Mouse (Mus musculus) CH12.LX (cell line): ENCODE results near the gene Galr2.

Source experiments
- CTCF ChIP-seq, 2 experiments: IDR thresholded peaks in 1 of 2; conservative IDR thresholded peaks in 1 of 2; 2 replicates each; pipeline ENCODE4 v1.5.1; 2011 to 2012; ENCODE audit warnings: low read depth in 2 of 2, low read length in 2 of 2, improper control_type of control experiment in 1 of 2, inconsistent platforms in 1 of 2, mild to moderate bottlenecking in 1 of 2, moderate library complexity in 1 of 2
- EP300 ChIP-seq: IDR thresholded peaks from 2 replicates; pipeline ENCODE4 v1.6.1; 2011; ENCODE audit warnings: low read length, improper control_type of control experiment
- MAFK ChIP-seq: IDR thresholded peaks from 2 replicates; pipeline ENCODE4 v1.6.1; 2011; ENCODE audit warnings: low read length, improper control_type of control experiment; ENCODE audit not compliant: insufficient replicate concordance
- MXI1 ChIP-seq: IDR thresholded peaks from 2 replicates; pipeline ENCODE4 v1.6.1; 2011; ENCODE audit warnings: mild to moderate bottlenecking, low read depth, low read length, improper control_type of control experiment
- POLR2A ChIP-seq: IDR thresholded peaks from 2 replicates; pipeline ENCODE4 v1.6.1; 2011; ENCODE audit warnings: low read depth, mild to moderate bottlenecking, improper control_type of control experiment, low read length
- USF1 ChIP-seq: IDR thresholded peaks from 2 replicates; pipeline ENCODE4 v1.6.1; 2014; ENCODE audit warnings: low read depth, mild to moderate bottlenecking, inconsistent platforms, low read length, improper control_type of control experiment
- ZC3H11A ChIP-seq: IDR thresholded peaks from 2 replicates; pipeline ENCODE4 v1.6.1; 2012; ENCODE audit warnings: low read depth, mild to moderate bottlenecking, inconsistent platforms, low read length, improper control_type of control experiment

- TF ChIP-seq CTCF (conservative IDR thresholded peaks at IDR 0.05 in 1 of 2, IDR thresholded peaks at IDR 0.05 in 1 of 2; ENCODE audit: low read depth in 2 of 2, low read length in 2 of 2) (no peak), MXI1 (no peak), POLR2A (no peak), USF1 (no peak), MAFK (no peak), EP300 (no peak), ZC3H11A (no peak)
Measured at GRCm38 (mm10) chr11:116293538-116294137, 12.9 kb downstream of the Galr2 start.
